Mouse (Mus musculus) retina, postnatal 7 days (tissue): ENCODE data around the gene B3gnt2.

Source experiments
- DNase-seq: peaks from one replicate; pipeline ENCODE4 v3.0.0-alpha.2; 2012; ENCODE audit warnings: low read depth, low spot score

The B3gnt2 gene

DNA sequence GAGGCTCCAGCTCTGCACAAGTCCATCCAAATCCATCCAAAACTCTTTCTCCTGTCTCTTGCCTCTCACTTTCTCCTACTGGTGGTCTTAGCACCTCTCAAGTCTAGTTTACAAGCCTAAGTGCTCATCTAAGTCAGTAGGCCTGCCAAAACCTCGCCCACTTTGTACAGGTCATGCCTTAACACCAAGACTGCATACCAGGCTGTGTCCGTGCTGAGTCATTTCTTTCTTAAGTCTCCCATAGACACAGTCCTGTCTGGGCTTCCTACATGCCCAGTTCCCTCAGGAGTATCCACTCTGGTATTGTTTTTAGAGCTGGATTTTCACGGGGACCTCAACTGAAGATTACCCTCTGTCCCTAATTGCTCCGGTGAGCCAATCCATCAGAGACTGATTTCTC lies 127.9 kb downstream of the B3gnt2 start:
- DNase-seq: no peak

DNA sequence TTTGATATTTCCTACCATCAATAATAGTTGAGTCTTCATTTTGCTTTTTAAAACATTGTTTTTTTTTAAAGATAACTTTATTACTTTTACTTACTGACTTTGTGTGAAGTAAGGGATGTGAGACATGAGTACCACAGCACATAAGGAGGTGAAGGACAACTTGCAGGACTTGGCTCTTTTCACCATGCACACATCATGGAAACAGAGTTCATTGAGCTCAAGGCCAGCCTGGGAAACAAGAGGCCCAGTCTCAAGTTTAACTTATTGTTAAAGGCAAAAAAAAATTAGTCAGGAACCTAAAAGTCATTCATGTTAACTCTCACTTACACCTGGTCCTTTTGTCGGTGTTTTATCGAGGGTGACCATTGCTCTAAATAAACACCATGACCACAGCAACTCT lies 137.7 kb downstream of the B3gnt2 start:
- DNase-seq: no peak

DNA sequence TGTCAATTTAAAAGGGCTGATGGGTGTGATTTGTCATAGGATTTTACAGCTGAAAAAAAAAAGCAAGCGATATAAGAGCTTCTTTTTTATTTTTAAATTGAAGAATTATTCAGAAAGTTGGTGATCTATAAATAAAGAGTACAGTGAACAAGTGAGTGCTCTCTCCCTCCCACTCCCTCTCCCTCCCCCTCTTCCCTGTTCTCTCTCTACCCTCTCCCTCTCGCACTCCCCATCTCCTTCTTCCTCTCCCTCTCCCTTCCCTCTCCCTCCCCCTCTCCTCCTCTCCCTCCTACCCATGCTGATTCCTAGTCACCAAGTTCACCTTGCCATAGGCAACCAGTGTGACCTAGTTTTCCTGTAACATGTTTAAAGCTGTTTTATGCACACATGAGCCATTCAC lies 140.7 kb downstream of the B3gnt2 start:
- DNase-seq: no peak

DNA sequence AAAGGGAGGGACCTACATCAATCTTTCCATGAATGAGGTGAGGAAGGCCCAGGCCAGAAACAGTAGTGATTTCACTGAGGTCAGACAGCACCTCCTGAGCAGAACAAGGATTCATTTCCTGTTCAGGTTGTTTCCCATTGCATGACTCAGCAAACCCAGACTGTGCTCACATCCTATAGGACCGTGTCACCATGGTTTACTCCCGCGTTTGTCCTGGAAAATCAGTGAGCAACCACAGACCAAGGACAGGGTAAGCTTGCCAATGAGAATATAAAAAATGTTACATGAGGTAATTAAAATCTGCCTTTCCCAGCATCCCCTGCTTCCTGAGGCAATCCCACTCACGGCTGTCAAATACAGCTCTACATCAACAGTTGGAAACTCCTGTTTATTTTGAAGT lies 141.2 kb downstream of the B3gnt2 start:
- no peak for DNase-seq

DNA sequence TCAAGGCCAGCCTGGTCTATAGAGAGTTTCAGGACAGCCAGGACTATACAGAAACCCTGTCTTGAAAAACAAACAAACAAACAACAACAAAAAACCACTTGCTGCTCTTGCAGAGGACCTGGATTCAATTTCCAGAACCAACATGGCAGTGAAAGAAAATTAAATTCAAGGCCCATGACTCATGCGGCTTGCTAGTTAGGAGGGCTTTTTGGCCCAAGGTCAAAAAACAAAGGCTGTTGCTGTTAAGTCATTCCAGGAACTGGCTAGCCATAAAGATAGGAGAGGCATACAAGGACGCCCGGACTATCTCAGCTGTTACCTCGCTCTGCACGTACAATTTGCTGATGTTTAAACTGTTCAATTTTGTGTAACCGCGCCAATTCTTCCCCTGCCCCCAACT lies 142.7 kb downstream of the B3gnt2 start:
- DNase-seq: no peak

DNA sequence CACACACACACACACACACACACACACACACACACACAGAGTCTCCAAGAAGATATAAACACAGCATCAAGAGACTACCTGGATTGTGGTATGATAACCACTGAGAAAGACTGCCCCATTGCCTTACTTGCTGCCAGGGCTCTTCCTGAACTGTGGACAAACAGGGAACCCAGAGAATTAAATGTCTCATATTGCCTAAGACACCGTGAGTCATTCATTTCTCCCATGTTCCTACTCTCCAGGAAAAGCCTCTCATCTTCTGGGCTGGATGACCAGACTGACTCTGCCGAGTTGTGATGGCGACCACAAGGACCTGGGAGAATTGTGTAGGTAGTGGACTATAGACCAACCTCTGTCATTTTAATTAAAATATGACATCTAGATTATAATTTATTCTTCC lies 149.4 kb downstream of the B3gnt2 start:
- no peak for DNase-seq

DNA sequence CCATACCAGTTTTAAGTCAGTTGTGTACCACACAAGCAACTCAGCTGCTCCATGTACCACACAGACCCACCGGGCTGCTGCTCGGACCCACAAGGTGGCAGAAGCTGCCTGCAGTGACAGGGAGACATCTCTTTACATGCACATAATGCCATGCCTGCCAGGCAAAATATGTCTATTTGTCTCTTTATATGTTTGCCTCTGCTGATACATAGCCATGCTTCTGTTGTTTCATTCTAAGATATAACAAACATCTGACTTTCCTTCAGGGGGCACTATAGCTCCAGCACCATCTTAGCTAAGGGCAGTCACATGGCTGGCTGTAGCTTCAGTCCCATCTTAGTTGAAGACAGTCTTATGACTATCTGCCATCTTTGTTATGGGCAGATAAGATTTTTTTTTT lies 150.2 kb downstream of the B3gnt2 start:
- peak; percentile 23 for DNase-seq
